Mouse (Mus musculus) testis, adult 2 months (tissue): Measurements from ENCODE around the gene Ndufa4l2. TPM values are rescaled to one million over a fixed set of nuclear protein-coding genes. Genes with fewer than 3 reads are reported as not detected.

Source experiments
- H3K27ac ChIP-seq: fragments of 200-500 bp; 2 replicates; pipeline ENCODE4 v1.5.1; 2012; ENCODE audit warnings: low read depth, low read length; ENCODE audit not compliant: control insufficient read depth, insufficient read depth
- H3K27me3 ChIP-seq: fragments of 200-500 bp; 2 replicates; pipeline ENCODE4 v1.6.1; 2012; ENCODE audit warnings: mild to moderate bottlenecking, low read length, moderate library complexity; ENCODE audit not compliant: control insufficient read depth, insufficient read depth
- H3K36me3 ChIP-seq: fragments of 200-500 bp; 2 replicates; pipeline ENCODE4 v1.6.1; 2012; ENCODE audit warnings: mild to moderate bottlenecking, low read length; ENCODE audit not compliant: control insufficient read depth, insufficient read depth
- H3K4me1 ChIP-seq: fragments of 200-500 bp; 2 replicates; pipeline ENCODE4 v1.6.1; 2012; ENCODE audit warnings: low read length; ENCODE audit not compliant: control insufficient read depth, insufficient read depth
- H3K4me3 ChIP-seq: fragments of 200-500 bp; 2 replicates; pipeline ENCODE4 v1.5.1; 2012; ENCODE audit warnings: low read depth, mild to moderate bottlenecking, low read length, moderate library complexity, mixed read lengths; ENCODE audit not compliant: control insufficient read depth
- CTCF ChIP-seq: fragments of 200-500 bp; IDR thresholded peaks from 2 replicates; pipeline ENCODE4 v1.5.1; 2012; ENCODE audit warnings: low read depth, mild to moderate bottlenecking, inconsistent platforms, low read length, moderate library complexity; ENCODE audit not compliant: control insufficient read depth, insufficient read depth, insufficient replicate concordance
- POLR2A ChIP-seq: fragments of 200-500 bp; IDR thresholded peaks from 2 replicates; pipeline ENCODE4 v1.6.1; 2012; ENCODE audit warnings: low read depth, mild to moderate bottlenecking, inconsistent platforms, low read length, moderate library complexity; ENCODE audit not compliant: control insufficient read depth
- polyA plus RNA-seq: library from polyadenylated mRNA; depleted of rRNA; stranded (reverse); fragments of >200 nt; gene quantifications from 2 replicates; pipeline ENCODE4 v1.2.3, GENCODE M21; 2012

Ndufa4l2 gene
- polyA plus RNA-seq, 1 experiment: 65.0 TPM

DNA sequence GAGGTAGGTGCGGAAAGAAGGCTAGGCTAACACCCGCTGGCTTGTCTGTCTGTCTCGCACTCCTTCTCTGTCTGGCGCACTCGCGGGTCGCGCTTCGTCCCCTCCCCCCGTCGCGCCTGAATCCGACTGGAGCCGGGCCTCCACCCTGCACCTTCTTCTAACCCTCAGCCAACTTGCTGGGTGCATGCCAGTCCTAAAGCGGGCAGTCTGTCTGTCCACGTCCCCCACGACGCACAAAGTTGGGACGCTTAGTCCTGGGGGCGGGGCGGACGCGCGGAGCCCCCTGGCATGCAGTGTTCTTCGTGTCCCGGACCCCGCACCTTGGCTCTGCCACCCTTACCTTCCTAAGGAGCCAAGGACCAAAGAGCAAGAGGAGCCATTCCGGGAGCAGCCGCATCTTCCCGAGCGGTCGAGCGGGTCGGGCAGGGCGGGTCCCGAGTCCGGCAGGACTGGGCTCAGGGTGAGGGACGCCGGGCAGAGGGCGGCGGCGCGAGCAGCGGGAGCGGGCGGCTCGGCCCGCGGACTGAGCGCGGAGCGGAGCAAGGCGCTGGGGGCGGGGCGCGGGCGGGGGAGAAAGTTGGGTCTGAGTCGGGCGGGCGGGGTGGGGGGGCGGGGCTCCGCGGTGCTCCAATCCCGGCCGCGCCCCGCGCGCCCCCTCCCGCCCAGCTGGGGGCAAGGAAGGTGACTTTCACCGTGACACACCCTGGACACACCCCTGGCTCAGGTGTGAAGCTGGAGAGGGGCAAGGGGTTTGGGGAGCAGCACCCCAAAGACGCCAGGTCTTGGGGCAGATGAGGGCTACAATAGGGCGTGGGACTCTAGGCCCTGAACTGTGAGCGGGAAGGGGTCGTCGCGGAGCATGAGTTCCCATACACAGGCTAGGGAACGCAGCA lies 19.5 kb downstream of the Ndufa4l2 start, which contains the start of gene Nxph4:
Nxph4 (minus strand) TSS at position 524 of the 893 bp plus-strand sequence.
- Histone ChIP-seq H3K27ac (no peak within 1 kb of the TSS), H3K4me3 (peak within 1 kb of the TSS; percentile 59), H3K4me1 (peaks cover 10% of the 10 kb centered on the region), H3K36me3 (no peaks in the 10 kb centered on the region), H3K27me3 (peaks cover 3% of the 10 kb centered on the region)
- TF ChIP-seq POLR2A (no peak), CTCF (no peak)

DNA sequence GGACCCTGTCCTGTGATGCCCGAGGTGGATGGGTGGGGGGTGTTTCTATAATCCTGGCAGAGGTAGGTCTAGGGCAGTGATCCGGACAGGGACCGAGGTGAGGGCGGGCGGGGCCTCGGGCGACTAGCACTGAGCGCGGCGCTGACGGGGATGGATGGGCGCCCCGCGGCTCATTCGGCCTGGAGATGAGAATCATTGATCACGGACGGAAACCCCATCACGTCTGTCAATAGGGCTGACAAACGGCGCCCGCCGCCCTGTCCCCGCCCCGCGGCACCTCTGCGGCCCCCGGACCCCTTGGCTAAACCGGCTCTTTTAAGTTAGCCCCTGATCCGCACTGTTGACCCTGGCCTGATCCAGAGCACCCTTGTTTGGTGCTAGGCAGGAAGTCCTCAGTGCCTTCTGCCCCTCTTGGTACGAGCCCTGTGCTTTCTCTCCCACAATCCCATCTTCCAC lies 20.2 kb downstream of the Ndufa4l2 start:
- Histone ChIP-seq H3K4me3 (no peak overlapping the region), H3K27me3 (peaks cover 3% of the 10 kb centered on the region), H3K27ac (no peak overlapping the region), H3K36me3 (no peaks in the 10 kb centered on the region), H3K4me1 (peaks cover 10% of the 10 kb centered on the region)
- TF ChIP-seq CTCF: no peak
- no peak for TF ChIP-seq POLR2A

GRCm38 (mm10) chr10:127536586-127537314 lies 22.0 kb downstream of the Ndufa4l2 start:
- no peak for TF ChIP-seq POLR2A
- peak; percentile 12; the same call in 1 of the 2 replicates for TF ChIP-seq CTCF
- H3K4me1 ChIP-seq: peaks cover 10% of the 10 kb centered on the region
- H3K27me3 ChIP-seq: peaks cover 3% of the 10 kb centered on the region
- H3K27ac ChIP-seq: no peak overlapping the region
- no peak overlapping the region for H3K4me3 ChIP-seq
- H3K36me3 ChIP-seq: no peaks in the 10 kb centered on the region

DNA sequence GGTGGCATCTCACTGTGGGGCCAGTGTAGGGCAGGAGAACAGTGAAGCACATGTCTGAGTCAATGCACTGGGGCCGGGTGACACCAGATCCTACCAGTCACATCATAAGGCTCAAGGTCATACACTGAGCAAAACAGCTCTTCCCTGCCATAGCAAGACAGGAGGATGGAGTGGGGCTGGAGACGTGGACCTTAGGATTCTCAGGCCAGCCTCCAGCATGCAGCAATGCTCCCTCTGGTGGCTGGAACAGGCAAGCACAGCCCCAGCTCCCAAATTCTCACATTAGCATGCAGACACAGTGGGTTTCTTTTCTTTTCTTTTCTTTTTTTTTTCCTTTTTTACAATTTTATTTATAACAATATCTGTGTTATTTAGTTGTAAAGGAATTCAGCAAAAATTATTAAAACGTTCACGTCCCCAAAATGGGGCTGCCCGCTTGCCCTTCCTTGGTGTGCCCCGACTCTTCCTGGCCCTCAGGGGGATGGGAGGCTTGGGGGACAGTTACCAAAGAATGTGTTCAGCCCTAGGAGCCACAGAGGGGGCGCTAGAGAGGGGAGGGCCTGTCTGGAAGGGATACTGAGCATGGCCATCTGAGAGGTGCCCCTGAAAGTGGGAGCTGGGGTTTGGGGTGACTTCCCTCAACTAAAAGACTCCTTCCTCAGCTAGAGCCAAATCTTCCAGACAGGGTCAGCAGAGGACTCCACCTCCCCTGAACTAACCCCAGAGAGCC lies 23.3 kb downstream of the Ndufa4l2 start:
- Histone ChIP-seq H3K36me3 (no peaks in the 10 kb centered on the region), H3K27me3 (peaks cover 3% of the 10 kb centered on the region), H3K27ac (no peak overlapping the region), H3K4me1 (peaks cover 10% of the 10 kb centered on the region), H3K4me3 (no peak overlapping the region)
- TF ChIP-seq CTCF: peak; percentile 87
- no peak for TF ChIP-seq POLR2A

GRCm38 (mm10) chr10:127541510-127541909 lies 26.7 kb downstream of the Ndufa4l2 start:
- Histone ChIP-seq H3K4me1 (no peaks in the 10 kb centered on the region), H3K4me3 (no peak overlapping the region), H3K36me3 (no peaks in the 10 kb centered on the region), H3K27me3 (no peaks in the 10 kb centered on the region), H3K27ac (no peak overlapping the region)
- TF ChIP-seq POLR2A (no peak), CTCF (no peak)

DNA sequence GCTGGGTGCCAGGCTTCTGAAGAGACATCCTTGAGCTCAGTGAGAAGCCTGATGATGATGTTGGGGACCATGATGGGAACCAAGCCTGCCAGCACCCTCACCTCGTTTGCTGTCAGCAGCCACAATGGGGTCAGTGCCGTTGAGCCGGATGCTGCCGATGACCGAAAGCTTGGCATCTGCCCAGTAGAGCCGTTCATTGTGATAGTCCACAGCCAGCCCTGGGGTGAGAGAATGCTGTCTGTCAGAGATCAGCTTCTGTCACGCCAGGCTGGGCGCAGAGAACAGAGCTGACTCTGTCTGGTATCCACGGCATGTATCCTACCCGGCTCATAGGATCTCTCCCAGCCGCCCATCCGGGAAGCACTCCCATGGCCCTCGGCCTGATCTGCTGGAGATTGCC lies 27.3 kb downstream of the Ndufa4l2 start:
- Histone ChIP-seq H3K4me3 (no peak overlapping the region), H3K36me3 (no peaks in the 10 kb centered on the region), H3K4me1 (no peaks in the 10 kb centered on the region), H3K27me3 (no peaks in the 10 kb centered on the region), H3K27ac (no peak overlapping the region)
- no peak for TF ChIP-seq CTCF
- TF ChIP-seq POLR2A: no peak
